Mouse (Mus musculus) hematopoietic stem cell, adult 5-6 weeks (primary cell): ENCODE data around the gene Grb2. TPM values are rescaled to one million over a fixed set of nuclear protein-coding genes. Genes with fewer than 3 reads are reported as not detected.
A peak's percentile ranks its signal among the peaks of the same experiment; 100 is the strongest.
"Not testable (repeated sequence)": the region's sequence is repeated elsewhere in the genome, so short reads cannot be mapped to it uniquely, and the experiment has no call there.

Source experiments
- ATAC-seq, 2 experiments: fragments of 125-278 bp in 1 of 2; replicated peaks in 1 of 2; 2 replicates each; pipeline ENCODE4 v1.8.0; 2016 to 2017; ENCODE audit warnings: inconsistent platforms in 2 of 2, mild to moderate bottlenecking in 2 of 2, moderate number of reproducible peaks in 2 of 2, low read depth in 1 of 2, moderate TSS enrichment in 1 of 2; ENCODE audit not compliant: low FRiP score in 2 of 2, poor library complexity in 2 of 2, severe bottlenecking in 2 of 2, insufficient read depth in 1 of 2, low TSS enrichment in 1 of 2
- total RNA-seq: library from RNA; stranded (forward); fragments of 172-1452, 232-1000 nt; gene quantifications from 2 replicates; pipeline ENCODE4 v1.2.3, GENCODE M21; 2017

Grb2 gene
- total RNA-seq, 1 experiment from 2014 or later = 93.3 TPM

- no peak for ATAC-seq
Observed at GRCm38 (mm10) chr11:115673471-115674234, 34.7 kb downstream of the Grb2 start.

- no peak for ATAC-seq
Observed at GRCm38 (mm10) chr11:115672226-115672987, 36.0 kb downstream of the Grb2 start.

GRCm38 (mm10) chr11:115670451-115671050 is 37.8 kb downstream of the Grb2 start:
- ATAC-seq = 0 out of 4 replicates have a peak, but pooled peaks of 1 of the 2 experiments have one; percentile 33

DNA sequence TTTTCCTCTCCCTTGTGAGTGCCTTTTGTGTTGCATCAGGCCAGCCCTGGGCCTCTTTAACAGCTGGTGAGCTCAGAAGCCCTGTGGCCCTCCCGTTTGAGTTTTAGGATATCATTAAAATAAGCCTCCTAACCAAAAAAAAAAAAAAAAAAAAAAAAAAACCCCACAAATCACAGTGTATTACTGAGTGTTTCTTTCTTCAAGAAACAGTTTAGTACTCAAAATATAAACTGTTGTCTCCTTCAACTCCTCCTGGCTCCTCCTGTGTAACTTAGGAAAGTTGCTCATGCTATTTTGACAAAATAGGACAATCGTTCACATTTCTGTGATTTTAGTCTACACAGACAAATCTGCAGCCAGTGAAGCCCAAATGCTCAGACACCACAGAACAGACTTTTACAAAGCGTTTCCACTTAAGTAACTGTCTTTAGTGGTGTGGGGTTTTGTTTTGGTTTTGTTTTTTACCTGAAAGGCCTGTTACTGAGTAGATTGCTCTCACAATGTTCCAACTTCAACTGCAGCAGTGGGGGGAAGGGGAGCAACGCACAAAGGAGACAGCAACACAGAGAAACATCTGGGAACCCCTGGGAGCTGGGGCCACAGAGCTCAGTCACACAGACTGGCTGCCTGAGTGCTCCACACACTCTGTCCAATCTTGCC is 44.6 kb downstream of the Grb2 start:
- no peak for ATAC-seq

- ATAC-seq = no peak
Observed at GRCm38 (mm10) chr11:115660376-115660775, 48.0 kb downstream of the Grb2 start.

GRCm38 (mm10) chr11:115658521-115658920 is 49.9 kb downstream of the Grb2 start:
- ATAC-seq = no peak

GRCm38 (mm10) chr11:115654128-115654527 is 54.3 kb downstream of the Grb2 start:
- ATAC-seq = no peak

- no peak for ATAC-seq
Observed at GRCm38 (mm10) chr11:115653194-115653593, 55.2 kb downstream of the Grb2 start.

DNA sequence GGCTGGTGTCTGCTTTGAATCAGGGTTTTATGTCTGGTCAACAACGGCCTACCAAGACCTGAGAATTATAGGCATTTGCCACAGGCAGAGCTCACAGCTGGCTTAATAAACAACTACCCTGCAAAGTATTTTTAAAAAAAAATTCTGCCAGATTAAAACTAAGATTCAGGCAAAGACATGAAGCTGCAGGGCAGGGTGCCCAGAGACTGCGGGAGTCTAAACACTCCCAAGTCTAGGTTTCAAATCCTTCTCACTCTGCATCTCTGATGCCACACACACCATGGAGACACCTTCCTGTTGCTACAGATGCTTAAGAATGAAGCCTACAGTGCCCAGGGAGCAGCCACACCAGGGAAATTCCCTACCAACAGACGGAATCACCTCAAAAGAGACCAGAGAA is 56.7 kb downstream of the Grb2 start:
- ATAC-seq = no peak

DNA sequence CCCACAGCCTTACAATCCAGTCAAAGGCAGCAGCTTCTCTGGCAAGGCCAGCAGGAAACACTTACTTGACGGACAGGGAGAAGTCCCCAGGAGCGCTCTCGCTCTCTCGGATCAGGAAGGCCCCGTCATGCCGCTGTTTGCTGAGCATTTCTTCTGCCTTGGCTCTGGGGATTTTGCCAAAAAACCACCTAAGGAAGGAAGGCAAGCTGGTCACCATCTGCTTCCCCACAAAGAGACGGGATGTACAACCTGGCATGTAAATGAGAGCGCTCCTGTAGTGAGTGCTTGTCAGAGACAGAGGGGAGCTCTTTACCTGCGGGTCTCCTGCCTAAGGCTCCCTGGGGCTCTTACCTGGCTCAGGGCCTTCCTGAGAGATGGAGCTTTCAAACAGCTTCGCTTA is 58.7 kb downstream of the Grb2 start:
- peak in 1 of 2 experiments; percentile 34; a peak in 1 of 4 replicates for ATAC-seq

DNA sequence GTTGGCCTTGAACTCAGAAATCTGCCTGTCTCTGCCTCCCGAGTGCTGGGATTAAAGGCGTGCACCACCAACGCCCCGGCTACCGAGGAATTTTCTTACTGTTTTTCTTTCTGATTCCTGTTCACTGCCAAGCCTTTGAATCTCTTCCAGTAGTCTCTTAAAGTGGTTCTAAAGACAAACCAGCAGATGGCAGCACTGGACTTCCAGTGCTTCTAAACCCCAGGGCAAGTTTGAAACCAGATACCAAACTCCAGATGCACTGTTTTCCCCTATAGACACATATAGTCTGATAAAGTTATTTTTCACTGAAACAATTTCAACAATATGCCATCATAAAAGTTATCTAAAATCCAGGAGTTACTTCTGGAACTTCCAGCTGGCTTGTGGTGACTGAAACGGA is 60.9 kb downstream of the Grb2 start:
- ATAC-seq = 0 out of 4 replicates have a peak, but pooled peaks of 1 of the 2 experiments have one; percentile 27

DNA sequence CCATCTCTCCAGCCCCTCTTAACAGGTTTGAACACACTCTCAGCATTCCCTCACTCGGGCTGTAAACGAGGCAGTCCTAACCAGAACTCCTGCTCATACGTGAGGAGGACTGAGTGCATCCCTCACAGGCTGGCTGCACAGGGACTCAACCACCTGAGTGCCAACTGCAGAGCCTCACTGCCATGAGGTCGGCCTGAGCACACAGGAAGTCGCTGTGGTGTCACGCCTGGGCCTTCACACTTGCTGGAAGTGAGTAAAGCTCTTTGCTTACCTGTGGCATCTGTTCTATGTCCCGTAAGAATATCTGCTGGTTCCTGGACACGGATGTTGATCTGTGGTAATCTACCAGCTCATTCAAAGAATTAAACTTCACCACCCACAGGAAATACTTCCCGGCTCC is 62.0 kb downstream of the Grb2 start:
- ATAC-seq = no peak

- not testable (repeated sequence) for ATAC-seq
Observed at GRCm38 (mm10) chr11:115645498-115645897, 62.9 kb downstream of the Grb2 start.

DNA sequence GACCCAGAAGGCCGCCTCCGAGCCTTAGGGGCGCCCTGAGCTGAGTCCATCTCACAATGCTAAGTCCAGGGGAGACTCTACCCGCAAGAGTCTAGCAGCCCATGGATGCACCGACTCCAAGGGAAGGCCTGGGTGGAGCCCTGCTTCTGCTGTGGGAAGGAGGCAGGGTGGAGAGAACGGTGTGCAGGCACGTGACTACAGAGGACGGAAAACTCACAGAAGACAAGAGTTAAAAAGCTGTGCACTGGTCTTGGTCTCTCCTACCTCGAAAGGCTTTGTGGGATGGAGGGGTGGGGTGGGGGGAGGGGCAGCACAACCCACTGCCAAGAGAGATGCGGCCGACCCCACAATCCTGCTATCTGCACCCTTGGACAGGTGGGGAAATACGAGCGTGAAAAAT is 64.1 kb downstream of the Grb2 start:
- ATAC-seq = no peak

GRCm38 (mm10) chr11:115643265-115643664 is 65.1 kb downstream of the Grb2 start:
- no peak for ATAC-seq

DNA sequence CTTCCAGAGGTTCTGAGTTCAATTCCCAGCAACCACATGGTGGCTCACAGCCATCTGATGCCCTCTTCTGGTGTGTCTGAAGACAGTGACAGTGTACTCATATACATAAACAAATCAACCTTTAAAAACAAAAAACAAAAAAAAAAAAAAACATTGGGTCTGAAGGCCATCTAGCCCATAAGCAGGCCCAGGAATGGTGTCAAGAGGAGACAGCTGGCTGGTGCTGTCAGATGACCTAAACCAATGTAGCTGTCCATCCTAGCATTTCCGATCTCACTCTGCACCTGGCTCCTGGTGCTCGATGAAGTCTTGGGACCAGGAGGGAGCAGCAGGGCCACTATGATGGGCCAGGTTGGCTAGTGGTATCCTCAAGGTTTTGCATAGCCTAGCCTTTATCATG is 65.7 kb downstream of the Grb2 start:
- no peak for ATAC-seq

GRCm38 (mm10) chr11:115641664-115642036 is 66.7 kb downstream of the Grb2 start:
- no peak for ATAC-seq
